Mouse (Mus musculus) CD4-positive naive resting alpha-beta T cell, adult 76 days (primary cell): ENCODE measurements around the gene Zfp185. TPM values are rescaled to one million over a fixed set of nuclear protein-coding genes. Genes with fewer than 3 reads are reported as not detected.

Experiments
- total RNA-seq: library from RNA; stranded (reverse); gene quantifications from one replicate; pipeline ENCODE4 v1.2.4, GENCODE M21; 2023

The Zfp185 gene
- total RNA-seq, result 0.79 TPM

GRCm38 (mm10) chrX:72986841-72987519, at the start of gene Zfp185:
Zfp185 (plus strand) TSS chrX:72987339.

GRCm38 (mm10) chrX:73037003-73037402, 49.9 kb downstream of the Zfp185 start, which contains the start of gene Pnma5:
Pnma5 (minus strand) TSS chrX:73037103.

GRCm38 (mm10) chrX:73064415-73064793, 77.3 kb downstream of the Zfp185 start, which contains the start of gene Pnma3:
Pnma3 (plus strand) TSS chrX:73064787.

Other genes with a start within 250 kb of the Zfp185 start
- not detected for gene Gabrq, start 162.2 kb upstream of the Zfp185 start, total RNA-seq
- gene Cetn2, start 68.9 kb upstream of the Zfp185 start, total RNA-seq, result 32.0 TPM
- gene Nsdhl, start 68.8 kb upstream of the Zfp185 start, total RNA-seq, result 17.6 TPM
- gene Pnma5, start 49.8 kb downstream of the Zfp185 start, total RNA-seq, result 0.73 TPM
- gene Pnma3, start 77.4 kb downstream of the Zfp185 start, total RNA-seq, result not detected
- 54.9 TPM for gene Xlr4a, start 95.1 kb downstream of the Zfp185 start, total RNA-seq
- gene Xlr3a, start 109.8 kb downstream of the Zfp185 start, total RNA-seq, result 2.1 TPM
- 1.7 TPM for gene Gm14685, start 129.7 kb downstream of the Zfp185 start, total RNA-seq
- not detected for gene Xlr5b, start 161.5 kb downstream of the Zfp185 start, total RNA-seq
- gene DXBay18, start 162.1 kb downstream of the Zfp185 start, total RNA-seq, result not detected
- not detected for gene Spin2d, start 189.7 kb downstream of the Zfp185 start, total RNA-seq
- gene Xlr3b, start 204.9 kb downstream of the Zfp185 start, total RNA-seq, result 17.1 TPM
- 91.2 TPM for gene Xlr4b, start 227.0 kb downstream of the Zfp185 start, total RNA-seq
- gene F8a, start 241.0 kb downstream of the Zfp185 start, total RNA-seq, result 12.1 TPM